Mouse (Mus musculus): Measurements from ENCODE around the gene Abi2.

Abi2 gene

DNA sequence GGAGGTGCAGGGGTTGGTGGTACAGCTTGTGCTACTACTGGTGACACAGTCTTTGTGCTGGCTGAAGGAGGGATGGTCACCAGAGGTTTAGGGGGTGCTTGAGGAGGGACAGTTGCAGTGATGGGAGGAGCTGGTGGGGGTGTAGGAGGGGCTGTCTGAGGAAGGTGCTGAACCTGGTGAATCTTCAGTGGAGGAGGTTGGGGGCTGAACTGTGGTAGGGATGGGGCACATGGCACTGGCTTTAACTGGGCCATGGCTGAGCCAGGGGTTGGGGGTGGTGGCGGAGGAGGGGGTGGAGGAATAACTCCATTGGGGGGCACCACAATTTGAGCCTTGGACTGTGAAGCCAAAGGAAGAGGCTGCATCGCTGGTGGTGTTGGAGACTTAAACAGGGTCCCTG is 80.2 kb downstream of the Abi2 start:
- no peak for DNase-seq (ENCODE audit: low read depth, low spot score)

DNA sequence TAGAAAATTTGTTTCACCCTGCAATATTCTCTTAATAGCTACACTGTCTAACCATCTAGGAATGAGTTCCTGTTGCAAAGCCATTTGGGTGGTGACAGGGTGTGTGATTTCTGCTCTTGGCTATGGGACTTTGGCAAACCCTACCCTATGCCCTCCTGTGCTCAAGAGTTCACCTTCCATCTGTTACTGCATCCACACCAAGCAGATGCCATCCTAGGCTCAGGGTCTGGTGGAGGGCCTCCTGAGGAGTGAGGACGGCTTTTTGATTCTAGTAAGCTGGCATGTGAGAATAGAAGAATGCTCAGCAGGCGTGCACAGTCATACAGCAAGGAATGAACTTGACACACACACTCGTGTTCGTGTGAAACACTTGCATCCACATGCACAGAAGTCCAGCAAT is 81.1 kb downstream of the Abi2 start:
- DNase-seq (ENCODE audit: low read depth, low spot score) = no peak

- DNase-seq (ENCODE audit: low read depth, low spot score) = no peak
Observed at GRCm38 (mm10) chr1:60492404-60492803, 83.0 kb downstream of the Abi2 start.

DNA sequence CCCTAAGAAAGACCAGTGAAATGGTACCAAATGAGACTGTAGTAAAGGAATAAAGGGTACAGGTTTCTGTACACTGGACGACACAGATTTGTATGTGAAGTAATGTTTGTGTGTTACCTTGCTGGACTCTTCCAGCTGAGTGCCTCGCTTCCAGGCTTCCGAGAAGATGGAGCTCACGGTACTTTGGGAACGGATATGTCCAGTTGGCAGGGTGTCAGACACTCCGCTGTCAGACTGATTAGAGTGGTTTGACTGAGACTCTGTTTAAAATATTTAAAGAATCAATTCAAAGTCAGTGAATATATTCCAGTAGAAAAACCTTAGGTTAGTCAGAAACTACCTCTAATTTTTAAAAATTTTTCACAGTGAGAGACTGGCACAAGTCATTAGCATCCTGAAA is 84.0 kb downstream of the Abi2 start:
- DNase-seq (ENCODE audit: low read depth, low spot score) = no peak

DNA sequence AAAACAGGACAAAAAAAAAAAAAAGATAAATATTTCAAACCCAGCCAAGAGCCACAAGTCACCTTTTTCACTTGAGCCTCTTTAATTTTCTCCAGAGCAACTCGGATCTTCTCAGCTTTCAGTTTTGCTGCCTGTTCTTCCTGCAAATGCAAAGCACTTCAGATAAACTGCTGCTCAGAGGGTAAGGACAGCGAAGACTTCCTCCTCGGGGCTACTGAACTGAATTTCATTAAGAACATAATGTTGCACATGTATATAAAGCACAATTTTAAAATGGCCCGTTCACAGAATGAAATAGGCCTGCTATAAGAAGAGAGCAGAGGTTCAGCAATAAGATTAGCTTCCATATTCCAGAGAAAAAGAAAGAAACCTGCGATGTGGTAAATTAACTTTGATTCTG is 94.0 kb downstream of the Abi2 start:
- DNase-seq (ENCODE audit: low read depth, low spot score) = peak; percentile 16

DNA sequence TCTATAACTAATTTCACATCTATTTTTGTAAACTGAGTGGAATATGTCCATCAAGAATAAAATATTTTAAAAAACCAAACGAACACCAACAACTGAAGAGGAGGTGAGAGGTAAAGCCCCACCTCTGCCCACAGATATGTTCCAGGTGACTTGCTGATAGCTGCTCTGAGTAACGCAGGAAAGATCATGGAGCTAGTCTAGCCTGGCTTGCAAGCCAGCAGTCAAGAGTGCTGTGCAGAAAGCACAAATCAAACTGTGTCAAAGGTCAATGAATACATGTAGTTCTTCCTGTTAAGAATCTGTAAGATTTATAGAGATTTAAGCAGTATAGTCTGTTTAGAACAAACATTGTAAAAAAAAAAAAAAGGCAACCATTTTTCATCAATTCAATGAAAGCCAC is 101.2 kb downstream of the Abi2 start:
- DNase-seq (ENCODE audit: low read depth, low spot score) = no peak

DNA sequence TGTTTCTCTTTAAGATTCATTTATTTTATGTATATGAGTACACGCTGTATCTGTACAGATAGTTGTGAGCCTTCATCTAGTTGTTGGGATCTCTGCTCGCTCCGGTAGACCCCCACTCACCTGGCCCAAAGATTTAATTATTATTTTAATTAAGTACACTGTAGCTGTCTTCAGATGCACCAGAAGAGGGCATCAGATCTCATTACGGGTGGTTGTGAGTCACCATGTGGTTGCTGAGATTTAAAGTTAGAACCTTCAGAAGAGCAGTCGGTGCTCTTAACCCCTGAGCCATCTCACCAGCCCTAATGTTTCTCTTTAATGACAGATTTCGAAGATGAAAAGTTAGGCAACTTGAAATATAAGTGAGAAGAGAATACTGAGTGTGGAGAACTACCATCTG is 120.7 kb downstream of the Abi2 start:
- peak; percentile 27 for DNase-seq (ENCODE audit: low read depth, low spot score)

- DNase-seq (ENCODE audit: low read depth, low spot score) = no peak
Observed at GRCm38 (mm10) chr1:60530636-60531035, 121.2 kb downstream of the Abi2 start.

Data from CD4-positive, CD25-positive, alpha-beta regulatory T cell, adult 2 months (primary cell).